Mouse (Mus musculus): ENCODE data around the gene Smco3. TPM values are rescaled to one million over a fixed set of nuclear protein-coding genes. Genes with fewer than 3 reads are reported as not detected.

Gene Smco3
- polyA plus RNA-seq, 1 experiment from 2014 or later: 1.6 TPM

DNA sequence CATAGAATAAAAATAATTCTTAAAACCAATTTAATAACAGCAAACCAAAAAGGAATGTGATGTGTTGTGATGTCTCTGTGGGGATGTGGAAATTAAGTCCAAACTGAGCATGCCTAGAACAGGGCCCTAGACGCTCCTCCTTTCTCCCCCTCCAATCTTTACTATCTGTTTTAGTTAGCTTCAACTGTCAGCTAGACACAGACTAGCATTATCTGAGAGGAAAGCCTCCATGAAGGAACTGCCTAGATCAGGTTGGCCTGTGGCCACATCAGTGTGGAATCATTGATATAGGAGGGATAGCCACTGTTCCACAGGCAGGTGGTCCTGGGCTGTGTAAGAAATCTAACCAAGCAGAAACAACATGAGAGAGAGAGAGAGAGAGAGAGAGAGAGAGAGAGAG, 40.1 kb downstream of the Smco3 start:
- Histone ChIP-seq H3K4me1 (ENCODE audit: insufficient read depth) (peaks cover 9% of the 10 kb centered on the region), H3K36me3 (ENCODE audit: insufficient read depth) (no peaks in the 10 kb centered on the region), H3K27ac (ENCODE audit: low read depth) (no peak overlapping the region), H3K9me3 (ENCODE audit: low read depth, low read length) (no peaks in the 10 kb centered on the region), H3K9ac (no peak overlapping the region), H3K27me3 (ENCODE audit: insufficient read depth, low read length) (no peaks in the 10 kb centered on the region), H3K4me3 (ENCODE audit: low read depth, low read length) (no peak overlapping the region), H3K4me2 (no peak overlapping the region)
- 53% methylated on average over 1 of the region's 1 CpGs for WGBS
- no peak for ATAC-seq (ENCODE audit: insufficient read depth)
- no peak for TF ChIP-seq CTCF (IDR thresholded peaks at IDR 0.05; ENCODE audit: low read depth)
- no peak for DNase-seq

DNA sequence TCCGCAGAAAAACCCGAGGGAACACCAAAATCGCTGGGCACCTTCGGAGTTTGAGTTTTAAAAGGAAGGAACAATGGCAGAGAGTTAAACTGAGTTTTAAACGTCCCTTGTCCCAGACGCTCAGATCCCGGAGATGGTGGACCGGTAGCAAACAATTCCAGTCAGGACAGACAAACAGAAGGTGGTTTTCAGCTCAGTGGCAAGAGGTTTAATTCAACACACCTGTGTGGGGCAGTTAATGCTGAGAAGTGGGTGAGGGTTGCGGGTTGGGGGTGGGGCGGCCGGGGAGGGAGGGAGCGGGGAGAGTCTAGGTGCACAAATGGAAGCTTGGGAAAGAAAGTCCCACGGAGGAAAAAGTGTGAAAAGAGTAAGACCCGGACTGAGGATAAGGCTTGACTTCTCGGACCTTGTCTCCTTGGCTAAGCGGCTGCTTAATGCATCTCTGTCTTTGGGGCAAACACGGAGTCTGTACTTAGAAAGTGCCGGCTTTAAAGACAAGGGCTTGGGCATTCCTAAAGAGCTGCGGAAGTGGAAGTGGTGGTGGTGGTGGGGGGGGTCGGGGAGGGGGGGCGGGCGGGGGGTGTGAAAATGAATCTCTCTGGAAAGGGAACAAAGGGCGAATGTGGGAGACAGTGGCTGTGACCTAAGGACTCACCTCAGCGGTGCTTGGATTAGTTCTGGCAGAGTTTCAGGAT, 41.3 kb downstream of the Smco3 start:
- peaks cover 9% of the 10 kb centered on the region for H3K4me1 ChIP-seq (ENCODE audit: insufficient read depth)
- H3K9ac ChIP-seq: peak overlapping the region; percentile 44
- WGBS: 1% methylated on average over 21 of the region's 24 CpGs
- H3K4me2 ChIP-seq: peak overlapping the region; percentile 62
- H3K36me3 ChIP-seq (ENCODE audit: insufficient read depth): no peaks in the 10 kb centered on the region
- no peak for ATAC-seq (ENCODE audit: insufficient read depth)
- H3K27me3 ChIP-seq (ENCODE audit: insufficient read depth, low read length): no peaks in the 10 kb centered on the region
- H3K4me3 ChIP-seq (ENCODE audit: low read depth, low read length): peak overlapping the region; percentile 31
- no peak overlapping the region for H3K27ac ChIP-seq (ENCODE audit: low read depth)
- TF ChIP-seq CTCF (IDR thresholded peaks at IDR 0.05; ENCODE audit: low read depth): no peak
- no peaks in the 10 kb centered on the region for H3K9me3 ChIP-seq (ENCODE audit: low read depth, low read length)
- DNase-seq: peak; percentile 49

DNA sequence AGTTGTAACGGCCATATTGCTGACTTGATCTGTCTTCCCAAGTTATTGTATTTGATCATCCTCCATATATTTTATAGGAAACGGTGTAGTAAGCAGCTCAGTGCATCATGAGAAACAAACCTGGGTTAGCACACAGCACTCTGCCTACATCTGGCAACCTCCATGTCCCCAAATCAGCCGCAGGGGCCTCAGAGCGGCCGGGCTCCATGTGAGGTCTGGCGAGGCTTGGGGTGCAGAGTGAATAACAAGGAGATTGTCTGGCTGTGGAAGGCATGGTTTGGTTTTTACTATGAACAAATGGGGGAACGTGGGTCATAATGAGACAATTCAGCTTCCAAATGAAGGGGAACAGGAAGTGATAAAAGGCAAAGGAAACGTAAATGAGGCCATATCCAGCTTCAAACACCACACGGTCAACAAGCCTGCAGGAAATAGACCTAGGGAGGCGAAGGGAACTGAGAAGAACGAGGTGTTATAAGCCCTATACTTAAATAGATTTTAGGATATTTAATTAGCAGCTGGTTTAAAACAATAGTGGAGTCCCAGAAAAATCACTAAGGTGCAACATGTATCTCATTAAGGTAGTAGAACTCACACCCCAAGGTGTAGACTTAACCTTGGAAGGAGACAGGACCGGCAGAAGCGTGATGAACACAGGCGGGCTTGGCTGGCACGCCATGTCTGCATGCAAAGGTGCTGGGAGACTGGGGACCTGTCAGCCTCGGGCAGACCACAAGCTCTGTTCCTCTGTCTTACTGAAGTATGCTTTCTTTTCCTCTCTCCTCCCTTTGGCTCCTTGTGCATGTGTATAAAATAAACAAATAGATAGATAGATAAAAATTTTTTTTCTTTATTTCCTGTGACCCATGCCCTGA, 42.1 kb downstream of the Smco3 start:
- H3K9ac ChIP-seq: peak overlapping the region; percentile 44
- peaks cover 9% of the 10 kb centered on the region for H3K4me1 ChIP-seq (ENCODE audit: insufficient read depth)
- H3K4me3 ChIP-seq (ENCODE audit: low read depth, low read length): peak overlapping the region; percentile 31
- DNase-seq (peak; percentile 37), ATAC-seq (ENCODE audit: insufficient read depth) (no peak)
- peak overlapping the region; percentile 62 for H3K4me2 ChIP-seq
- WGBS: 24% methylated on average over 16 of the region's 16 CpGs
- TF ChIP-seq CTCF (IDR thresholded peaks at IDR 0.05; ENCODE audit: low read depth): no peak
- H3K27me3 ChIP-seq (ENCODE audit: insufficient read depth, low read length): no peaks in the 10 kb centered on the region
- no peaks in the 10 kb centered on the region for H3K36me3 ChIP-seq (ENCODE audit: insufficient read depth)
- no peak overlapping the region for H3K27ac ChIP-seq (ENCODE audit: low read depth)
- H3K9me3 ChIP-seq (ENCODE audit: low read depth, low read length): no peaks in the 10 kb centered on the region

DNA sequence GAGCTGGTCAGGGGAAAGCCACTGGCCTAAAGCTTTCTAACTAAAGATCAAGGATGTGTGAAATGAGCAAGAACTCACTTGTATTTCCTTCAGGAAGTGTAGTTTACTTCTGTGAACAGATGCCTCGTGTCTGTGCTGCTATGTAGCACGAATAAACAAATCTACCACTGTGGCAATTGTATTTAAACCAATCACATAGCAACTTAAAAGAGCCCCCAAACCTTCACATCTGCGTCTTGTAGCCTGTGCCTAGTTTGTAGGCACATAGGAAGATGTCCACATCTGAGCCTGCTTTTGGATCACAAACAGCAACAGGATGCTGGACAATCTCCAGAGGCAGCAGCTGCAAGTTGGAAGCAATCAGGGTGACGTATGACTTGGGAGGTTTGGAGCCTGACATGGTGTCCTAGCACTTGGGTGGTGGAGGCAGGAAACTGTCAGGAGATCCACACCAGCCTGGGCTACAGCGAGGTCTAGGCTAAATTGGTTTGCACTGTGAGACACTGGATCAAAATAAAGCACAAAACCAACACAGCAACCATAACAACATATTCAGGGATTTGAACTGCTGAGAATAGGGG, 45.8 kb downstream of the Smco3 start:
- H3K9ac ChIP-seq: no peak overlapping the region
- H3K27me3 ChIP-seq (ENCODE audit: insufficient read depth, low read length): no peaks in the 10 kb centered on the region
- no peak overlapping the region for H3K4me2 ChIP-seq
- ATAC-seq (ENCODE audit: insufficient read depth) (peak; percentile 96), DNase-seq (peak; percentile 97)
- no peak for TF ChIP-seq CTCF (IDR thresholded peaks at IDR 0.05; ENCODE audit: low read depth)
- no peaks in the 10 kb centered on the region for H3K36me3 ChIP-seq (ENCODE audit: insufficient read depth)
- H3K4me1 ChIP-seq (ENCODE audit: insufficient read depth): peaks cover 14% of the 10 kb centered on the region
- H3K27ac ChIP-seq (ENCODE audit: low read depth): peak overlapping the region; percentile 83
- no peak overlapping the region for H3K4me3 ChIP-seq (ENCODE audit: low read depth, low read length)
- H3K9me3 ChIP-seq (ENCODE audit: low read depth, low read length): no peaks in the 10 kb centered on the region
- WGBS: 29% methylated on average over 5 of the region's 5 CpGs

DNA sequence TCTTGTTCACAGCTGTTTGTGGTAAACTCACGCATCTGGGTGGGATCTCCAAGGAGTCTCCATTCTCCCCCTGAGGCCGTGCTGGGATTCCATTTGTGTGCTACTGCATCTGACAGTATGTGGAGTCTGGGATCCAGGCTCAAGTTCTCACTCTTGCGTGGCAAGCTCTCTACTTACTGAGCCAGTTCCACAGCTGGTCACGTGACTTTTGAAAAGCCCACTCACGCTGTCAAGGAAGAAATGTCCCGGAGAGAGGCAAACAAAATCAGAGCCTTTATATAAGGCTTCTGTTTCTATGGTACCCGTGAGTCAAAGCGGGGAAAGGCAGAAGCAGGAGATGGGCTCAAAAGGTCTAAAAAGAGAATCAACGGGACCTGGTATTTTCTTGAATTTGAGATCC, 52.5 kb downstream of the Smco3 start:
- WGBS: 71% methylated on average over 9 of the region's 9 CpGs
- Histone ChIP-seq H3K27me3 (ENCODE audit: insufficient read depth, low read length) (no peaks in the 10 kb centered on the region), H3K36me3 (ENCODE audit: insufficient read depth) (no peaks in the 10 kb centered on the region), H3K9me3 (ENCODE audit: low read depth, low read length) (no peaks in the 10 kb centered on the region), H3K9ac (no peak overlapping the region), H3K4me3 (ENCODE audit: low read depth, low read length) (no peak overlapping the region), H3K4me2 (no peak overlapping the region), H3K27ac (ENCODE audit: low read depth) (no peak overlapping the region), H3K4me1 (ENCODE audit: insufficient read depth) (peaks cover 4% of the 10 kb centered on the region; the same call in 1 of the 2 replicates)
- no peak for TF ChIP-seq CTCF (IDR thresholded peaks at IDR 0.05; ENCODE audit: low read depth)
- DNase-seq (no peak), ATAC-seq (ENCODE audit: insufficient read depth) (0 out of 2 replicates have a peak, but pooled peaks have one; percentile 28)

DNA sequence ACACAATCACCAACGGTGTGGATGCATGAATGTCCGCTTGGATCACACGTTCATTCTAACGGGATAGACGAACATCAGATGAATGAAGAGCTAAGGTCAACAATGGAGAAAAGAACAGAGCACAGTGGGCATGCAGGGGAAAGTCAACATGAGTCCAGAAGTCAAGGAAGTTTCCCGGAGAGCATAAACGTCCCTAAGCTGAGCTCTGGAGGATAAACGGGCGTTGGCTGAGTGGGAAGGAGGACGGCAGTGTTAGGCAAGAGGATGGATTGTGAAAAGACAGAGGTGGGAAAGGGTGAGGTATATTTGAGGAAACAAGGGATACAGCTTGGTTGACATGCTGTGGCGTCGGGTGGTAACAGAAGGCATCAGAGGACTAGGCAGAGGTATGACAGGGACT, 53.1 kb downstream of the Smco3 start:
- no peak for DNase-seq
- 76% methylated on average over 12 of the region's 12 CpGs for WGBS
- Histone ChIP-seq H3K4me3 (ENCODE audit: low read depth, low read length) (no peak overlapping the region), H3K36me3 (ENCODE audit: insufficient read depth) (no peaks in the 10 kb centered on the region), H3K4me2 (no peak overlapping the region), H3K9ac (no peak overlapping the region), H3K27me3 (ENCODE audit: insufficient read depth, low read length) (no peaks in the 10 kb centered on the region), H3K4me1 (ENCODE audit: insufficient read depth) (peaks cover 4% of the 10 kb centered on the region; the same call in 1 of the 2 replicates), H3K27ac (ENCODE audit: low read depth) (no peak overlapping the region), H3K9me3 (ENCODE audit: low read depth, low read length) (no peaks in the 10 kb centered on the region)
- ATAC-seq (ENCODE audit: insufficient read depth): no peak
- TF ChIP-seq CTCF (IDR thresholded peaks at IDR 0.05; ENCODE audit: low read depth): no peak
